ENCODE assay signal across 16 mouse cellular contexts in genomic region chr10:42849081-42849400, GRCm38 (mm10). TPM values are rescaled to one million over a fixed set of nuclear protein-coding genes. Genes with fewer than 3 reads are reported as not detected.
DNase-seq lines count a peak whose midpoint lies in the region; ATAC-seq lines count a peak whose summit lies in the region.
"Had no signal": no experiment of that assay in that cellular context is flagged by ENCODE, and none has a peak within 500 bp of the region (broad histone marks: within the 10 kb centered on the region; RNA-seq: fewer than 3 reads in every experiment).

No protein-coding gene starts in this region.

- H3K4me1 ChIP-seq in intestine, embryonic 14.5 days (replicated peaks; ENCODE audit: control insufficient read depth, insufficient read depth, low read length): no peaks in the 10 kb centered on the region; the same call in 1 of the 2 replicates
- H3K4me1 ChIP-seq in hindbrain, embryonic 13.5 days (replicated peaks): no peaks in the 10 kb centered on the region
- H3K4me1 ChIP-seq: embryonic facial prominence, embryonic 13.5 days; forebrain, embryonic 10.5 days; limb, embryonic 13.5 days; megakaryocyte, embryonic 14.5 days; neural tube, embryonic 15.5 days had no signal

- H3K27ac ChIP-seq in intestine, embryonic 14.5 days (ENCODE audit: low read depth): no peak overlapping the region; the same call in 1 of the 2 replicates
- no peak overlapping the region for H3K27ac ChIP-seq in hindbrain, embryonic 13.5 days
- H3K27ac ChIP-seq: embryonic facial prominence, embryonic 13.5 days; forebrain, embryonic 10.5 days; heart, adult 2 months; limb, embryonic 13.5 days; neural tube, embryonic 15.5 days had no signal

- H3K4me2 ChIP-seq in intestine, embryonic 14.5 days (ENCODE audit: low read length): no peak overlapping the region
- no peak overlapping the region for H3K4me2 ChIP-seq in hindbrain, embryonic 13.5 days
- H3K4me2 ChIP-seq: embryonic facial prominence, embryonic 13.5 days; limb, embryonic 13.5 days; neural tube, embryonic 15.5 days had no signal

- ATAC-seq in CD4-positive, CD25-positive, alpha-beta regulatory T cell, adult 4 months: peak; percentile 79
- peak; percentile 59; the same call in 1 of the 2 replicates for ATAC-seq in intestine, embryonic 14.5 days (replicated peaks; ENCODE audit: low FRiP score, low TSS enrichment, low read depth)
- ATAC-seq in hindbrain, embryonic 13.5 days (ENCODE audit: low FRiP score): no peak
- ATAC-seq: inflammation-experienced regulatory T-cells, adult 6 months had no signal

- no peaks in the 10 kb centered on the region for H3K9me3 ChIP-seq in intestine, embryonic 14.5 days (ENCODE audit: control insufficient read depth, low read length)
- H3K9me3 ChIP-seq in hindbrain, embryonic 13.5 days: no peaks in the 10 kb centered on the region
- H3K9me3 ChIP-seq: neural tube, embryonic 15.5 days had no signal

- no peaks in the 10 kb centered on the region for H3K27me3 ChIP-seq in intestine, embryonic 14.5 days (replicated peaks; ENCODE audit: control insufficient read depth, insufficient read depth, low read length)
- no peaks in the 10 kb centered on the region for H3K27me3 ChIP-seq in hindbrain, embryonic 13.5 days
- H3K27me3 ChIP-seq: embryonic facial prominence, embryonic 13.5 days; limb, embryonic 13.5 days; neural tube, embryonic 15.5 days had no signal

- DNase-seq in A20 (ENCODE audit: low read depth, low spot score): peak; percentile 69
- DNase-seq in intestine, embryonic 14.5 days (ENCODE audit: low spot score): no peak
- DNase-seq in testis, postnatal 14 days (ENCODE audit: low spot score): peak; percentile 66
- no peak for DNase-seq in left cerebral cortex, postnatal 14 days (ENCODE audit: low spot score in 2 of 2)
- DNase-seq in adrenal gland, adult 2 months: no peak
- DNase-seq: heart, adult 2 months; heart, postnatal 14 days; lung, adult 18-20 months had no signal

- no peak overlapping the region for H3K9ac ChIP-seq in intestine, embryonic 14.5 days (ENCODE audit: low read length)
- no peak overlapping the region for H3K9ac ChIP-seq in hindbrain, embryonic 13.5 days
- H3K9ac ChIP-seq: embryonic facial prominence, embryonic 13.5 days; limb, embryonic 13.5 days; neural tube, embryonic 15.5 days had no signal

- intact Hi-C loops in left cerebral cortex, postnatal 14 days (cut with DNase I): no loop called here

- no peaks in the 10 kb centered on the region for H3K36me3 ChIP-seq in intestine, embryonic 14.5 days (ENCODE audit: control insufficient read depth, insufficient read depth, low read length)
- H3K36me3 ChIP-seq in hindbrain, embryonic 13.5 days: peaks cover under 1% of the 10 kb centered on the region; the same call in 1 of the 2 replicates
- H3K36me3 ChIP-seq: embryonic facial prominence, embryonic 13.5 days; forebrain, embryonic 10.5 days; limb, embryonic 13.5 days had no signal

- WGBS in intestine, embryonic 14.5 days: 90% methylated on average over 7 of the region's 7 CpGs
- 93% methylated on average over 7 of the region's 7 CpGs for WGBS in hindbrain, embryonic 13.5 days

- no peak overlapping the region for H3K4me3 ChIP-seq in intestine, embryonic 14.5 days (ENCODE audit: low read depth, low read length)
- no peak overlapping the region for H3K4me3 ChIP-seq in hindbrain, embryonic 13.5 days
- H3K4me3 ChIP-seq: embryonic facial prominence, embryonic 13.5 days; forebrain, embryonic 10.5 days; heart, adult 2 months; limb, embryonic 13.5 days; megakaryocyte, embryonic 14.5 days; neural tube, embryonic 15.5 days had no signal

RNA-seq across cellular contexts. Expression of gene Scml4, which starts 11.1 kb away (rescaled TPM):
- 10 to 100 TPM; 56.6 to 87.8 TPM for polyA plus RNA-seq in CD4-positive, CD25-positive, alpha-beta regulatory T cell, adult 4 months (2017; shearing (Covaris generic))
- polyA plus RNA-seq in intestine, embryonic 14.5 days (2014; fragmentation: Nextera tagmentation; extraction: Ambion mirVana): 19.4 and 22.3 TPM in 2 replicates
- 7.1 and 10.2 TPM in 2 replicates for polyA plus RNA-seq in hindbrain, embryonic 13.5 days (2015; fragmentation: Nextera tagmentation; extraction: Ambion mirVana)
- total RNA-seq in left cerebral cortex, postnatal 14 days (2021): 1 to 10 TPM; 4.1 to 5.4 TPM
- total RNA-seq in adrenal gland, adult 2 months (2021): 1 to 10 TPM; 1.5 to 4.2 TPM
- polyA plus RNA-seq in adrenal gland, adult 2 months (2012; rRNA removed): 3.8 and 3.9 TPM in 2 replicates

Comparison
In these comparisons a context has a peak if more than half of its experiments do, and no peak if none do; other contexts are left out.
1. DNase-seq: peak in A20 (single experiment) and testis, postnatal 14 days (single experiment); none in intestine, embryonic 14.5 days (single experiment), left cerebral cortex, postnatal 14 days (0 of 2) and adrenal gland, adult 2 months (single experiment).